Mouse (Mus musculus): ENCODE data around the gene Ptpn14.

GRCm38 (mm10) chr1:189903169-189903568 lies 175.1 kb downstream of the Ptpn14 start:
- TF ChIP-seq MYOG (IDR thresholded peaks at IDR 0.05; ENCODE audit: control insufficient read depth in 1 of 3, insufficient read depth in 1 of 3, insufficient read length in 2 of 3, low read depth in 2 of 3): no peak
- no peak for TF ChIP-seq TCF3 (IDR thresholded peaks at IDR 0.05; ENCODE audit: insufficient read length, low read depth)
- TF ChIP-seq MAX (IDR thresholded peaks at IDR 0.05; ENCODE audit: low read depth): no peak
- TF ChIP-seq POLR2AphosphoS2 (IDR thresholded peaks at IDR 0.05; ENCODE audit: insufficient read length, low read depth): no peak
- TF ChIP-seq POLR2A (IDR thresholded peaks at IDR 0.05; ENCODE audit: insufficient read length, low read depth): no peak
- TF ChIP-seq CEBPB (IDR thresholded peaks at IDR 0.05; ENCODE audit: insufficient read depth, poor library complexity, severe bottlenecking): no peak
- no peak for TF ChIP-seq USF1 (IDR thresholded peaks at IDR 0.05; ENCODE audit: low read depth)
- no peak for TF ChIP-seq SRF (IDR thresholded peaks at IDR 0.05; ENCODE audit: control insufficient read depth, insufficient read length, low read depth)
- TF ChIP-seq MYOD1 (IDR thresholded peaks at IDR 0.05; ENCODE audit: control insufficient read depth in 1 of 3, insufficient read length in 2 of 3, low read depth in 2 of 3): no peak
- TF ChIP-seq E2F4 (IDR thresholded peaks at IDR 0.05; ENCODE audit: insufficient read depth): no peak
- TF ChIP-seq TCF12 (IDR thresholded peaks at IDR 0.05; ENCODE audit: insufficient read depth, poor library complexity, severe bottlenecking): no peak

All from myocyte (in vitro differentiated cells).